Mouse (Mus musculus): ENCODE measurements around the gene Vmn2r107.

The Vmn2r107 gene

GRCm38 (mm10) chr17:20344942-20345341 is at the start of gene Vmn2r107:
Gene Vmn2r107, plus strand, starts transcription at chr17:20345242.
- no peak for DNase-seq (ENCODE audit: extremely low spot score, low read depth, low spot score)

- no peak for DNase-seq (ENCODE audit: extremely low spot score, low read depth, low spot score)
These were observed 39.3 kb upstream of the Vmn2r107 start for GRCm38 (mm10) chr17:20305790-20306189.

GRCm38 (mm10) chr17:20399105-20399504 is 54.1 kb downstream of the Vmn2r107 start:
- DNase-seq (ENCODE audit: extremely low spot score, low read depth, low spot score), result no peak

DNA sequence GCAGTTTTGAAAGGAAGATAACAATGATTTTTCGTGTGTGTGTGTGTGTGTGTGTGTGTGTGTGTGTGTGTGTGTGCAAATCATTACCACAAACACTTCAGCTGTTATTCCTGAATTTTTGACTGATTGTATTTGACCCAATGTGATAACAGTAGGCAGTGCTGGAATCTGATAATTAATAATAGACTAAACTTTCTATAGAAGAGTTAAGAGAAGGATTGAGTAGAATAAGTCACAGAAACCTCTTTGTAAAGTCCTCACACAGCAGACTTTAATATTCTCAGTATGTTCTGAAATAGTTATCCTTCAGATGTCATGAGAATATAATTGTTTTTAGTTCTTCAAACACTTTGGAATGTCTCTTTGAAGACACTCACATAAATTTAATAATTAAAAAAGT is 68.8 kb downstream of the Vmn2r107 start, which contains the start of gene Vmn1r224:
Gene Vmn1r224, plus strand, starts transcription at position 301 of the 400 bp plus-strand sequence.
- no peak for DNase-seq (ENCODE audit: extremely low spot score, low read depth, low spot score)
